Mouse (Mus musculus): Measurements from ENCODE around the gene Ttn.

DNA sequence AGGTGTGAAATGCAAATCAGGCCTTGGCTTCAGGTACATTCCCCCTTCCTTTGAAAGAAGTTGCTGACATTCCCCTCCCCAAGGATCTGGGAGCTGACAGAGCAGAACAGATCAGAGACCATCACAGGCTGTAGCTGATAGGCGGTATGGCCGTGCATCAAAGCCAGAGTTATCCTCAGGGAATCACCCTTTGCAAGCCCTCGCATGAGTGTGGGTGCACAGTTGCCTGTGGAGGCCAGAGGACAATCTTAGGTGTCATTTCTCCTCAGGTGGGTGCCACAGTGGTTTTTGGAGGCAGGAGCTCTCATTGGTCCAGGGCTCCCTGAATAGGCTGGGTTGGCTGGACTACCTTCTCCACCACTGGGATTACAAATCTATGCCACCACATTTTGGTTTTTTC, 280.2 kb downstream of the Ttn start:
- no peak for TF ChIP-seq GATA1 (IDR thresholded peaks at IDR 0.05; ENCODE audit: borderline replicate concordance, low read length)
- TF ChIP-seq CTCF (IDR thresholded peaks at IDR 0.05; ENCODE audit: low read depth, low read length): no peak
